Mouse (Mus musculus) MEL (cell line): ENCODE results near the gene Bmp8b.

Experiments used
- CTCF ChIP-seq, 3 experiments: IDR thresholded peaks in 2 of 3; conservative IDR thresholded peaks in 1 of 3; 2 replicates each; pipeline ENCODE4 v1.5.1; 2011 to 2012; ENCODE audit warnings: low read length in 3 of 3, low read depth in 2 of 3, mild to moderate bottlenecking in 2 of 3, improper control_type of control experiment in 1 of 3, inconsistent platforms in 1 of 3, mixed read lengths in 1 of 3, moderate library complexity in 1 of 3; ENCODE audit not compliant: control insufficient read depth in 1 of 3, insufficient read depth in 1 of 3, poor library complexity in 1 of 3, severe bottlenecking in 1 of 3
- ETS1 ChIP-seq: IDR thresholded peaks from 2 replicates; pipeline ENCODE4 v1.6.1; 2012; ENCODE audit warnings: low read depth, mild to moderate bottlenecking, inconsistent platforms, low read length, improper control_type of control experiment, moderate library complexity
- HCFC1 ChIP-seq: IDR thresholded peaks from 2 replicates; pipeline ENCODE4 v1.6.1; 2012; ENCODE audit warnings: low read depth, mild to moderate bottlenecking, inconsistent platforms, low read length, improper control_type of control experiment, moderate library complexity
- KAT2A ChIP-seq: conservative IDR thresholded peaks from 2 replicates; pipeline ENCODE4 v1.6.1; 2012; ENCODE audit warnings: low read depth, low read length, improper control_type of control experiment, inconsistent platforms
- MAX ChIP-seq: IDR thresholded peaks from 2 replicates; pipeline ENCODE4 v1.6.1; 2011; ENCODE audit warnings: low read length, improper control_type of control experiment
- POLR2A ChIP-seq, 2 experiments: IDR thresholded peaks; 2 replicates each; pipeline ENCODE4 v1.6.1; 2011 to 2012; ENCODE audit warnings: low read length in 2 of 2, mild to moderate bottlenecking in 2 of 2, control low read depth in 1 of 2, improper control_type of control experiment in 1 of 2, low read depth in 1 of 2, moderate library complexity in 1 of 2; ENCODE audit not compliant: control insufficient read depth in 1 of 2, insufficient read depth in 1 of 2, poor library complexity in 1 of 2
- RCOR1 ChIP-seq: IDR thresholded peaks from 2 replicates; pipeline ENCODE4 v1.6.1; 2012; ENCODE audit warnings: low read depth, mild to moderate bottlenecking, inconsistent platforms, low read length, improper control_type of control experiment
- TAL1 ChIP-seq: IDR thresholded peaks from 2 replicates; pipeline ENCODE4 v1.6.1; 2012; ENCODE audit warnings: mild to moderate bottlenecking, inconsistent platforms, low read length, moderate library complexity, mixed read lengths
- ZNF384 ChIP-seq: IDR thresholded peaks from 2 replicates; pipeline ENCODE4 v1.6.1; 2012; ENCODE audit warnings: low read depth, mild to moderate bottlenecking, inconsistent platforms, low read length, improper control_type of control experiment

- TF ChIP-seq CTCF (IDR thresholded peaks at IDR 0.05 in 2 of 3, conservative IDR thresholded peaks at IDR 0.05 in 1 of 3; ENCODE audit: control insufficient read depth in 1 of 3, insufficient read depth in 1 of 3, low read depth in 2 of 3, low read length in 3 of 3, poor library complexity in 1 of 3, severe bottlenecking in 1 of 3) = no peak
- peak; percentile 51 for TF ChIP-seq RCOR1
- TF ChIP-seq POLR2A (IDR thresholded peaks at IDR 0.05; ENCODE audit: control insufficient read depth in 1 of 2, insufficient read depth in 1 of 2, low read depth in 1 of 2, low read length in 2 of 2, poor library complexity in 1 of 2) = no peak
- no peak for TF ChIP-seq ETS1
- TF ChIP-seq MAX = no peak
- no peak for TF ChIP-seq TAL1
- TF ChIP-seq KAT2A = no peak
- no peak for TF ChIP-seq HCFC1
- TF ChIP-seq ZNF384 = no peak
These were observed 36.3 kb upstream of the Bmp8b start for GRCm38 (mm10) chr4:123068646-123069045.
